Mouse (Mus musculus): ENCODE measurements around the gene St6gal1. TPM values are rescaled to one million over a fixed set of nuclear protein-coding genes. Genes with fewer than 3 reads are reported as not detected.

Gene St6gal1
- total RNA-seq, 4 experiments from 2014 or later = 7.6 to 9.9 (median 8.8) TPM

Other genes with a start within 250 kb of the St6gal1 start
- gene Kng2, start 195.3 kb upstream of the St6gal1 start, total RNA-seq (2022) = not detected
- not detected for gene Kng1, start 166.9 kb upstream of the St6gal1 start, total RNA-seq (2022)
- gene Eif4a2, start 117.3 kb upstream of the St6gal1 start, total RNA-seq (2022) = 100 to 1,000 TPM; 355 to 426 (median 380) TPM
- 10 to 100 TPM in 1 of 4 experiments, 1 to 10 TPM in 3; 6.7 to 11.0 (median 7.6) TPM for gene Rfc4, start 97.0 kb upstream of the St6gal1 start, total RNA-seq (2022)
- 1 to 10 TPM; 2.5 to 6.3 (median 3.5) TPM for gene Adipoq, start 78.2 kb upstream of the St6gal1 start, total RNA-seq (2022)
- not detected for gene Rtp1, start 204.4 kb downstream of the St6gal1 start, total RNA-seq (2022)

All from heart, adult 8-10 months (tissue).